Mouse (Mus musculus): ENCODE data around the gene Dnah7b. TPM values are rescaled to one million over a fixed set of nuclear protein-coding genes. Genes with fewer than 3 reads are reported as not detected.

The Dnah7b gene
- polyA plus RNA-seq (2012; rRNA removed), result 0.08 and 0.12 TPM in 2 replicates

DNA sequence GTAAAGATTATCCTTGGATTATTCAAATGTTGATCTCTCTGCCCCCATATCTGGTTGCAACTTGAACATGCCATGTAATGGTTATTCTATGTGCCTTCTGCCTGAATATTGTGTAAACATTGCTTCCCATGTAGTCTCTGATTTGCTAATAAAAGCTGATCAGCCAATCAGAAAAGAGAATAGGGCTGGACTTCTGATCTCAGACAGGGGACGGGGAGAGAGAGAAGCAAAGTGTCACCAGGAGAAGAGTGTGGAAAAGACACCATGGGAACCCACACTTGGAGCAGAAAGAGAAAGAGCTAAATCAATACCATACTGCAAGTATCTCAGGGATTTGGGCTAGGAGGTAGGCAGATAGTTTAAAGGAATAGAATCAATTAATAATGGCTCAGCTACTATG lies at the start of gene Dnah7b:
Dnah7b (plus strand) TSS at position 301 of the 400 bp plus-strand sequence.

Other genes starting within 250 kb of the Dnah7b start
- 0.08 TPM in 1 of 2 replicates, not detected in the other for gene Gm5269, start 176.0 kb upstream of the Dnah7b start, polyA plus RNA-seq (2012; rRNA removed)
- 80.3 and 81.1 TPM in 2 replicates for gene Slc40a1, start 139.8 kb upstream of the Dnah7b start, polyA plus RNA-seq (2012; rRNA removed)

All from liver, embryonic 18 days (tissue).